Mouse (Mus musculus): ENCODE results near the gene AL607142.1.

The AL607142.1 gene

DNA sequence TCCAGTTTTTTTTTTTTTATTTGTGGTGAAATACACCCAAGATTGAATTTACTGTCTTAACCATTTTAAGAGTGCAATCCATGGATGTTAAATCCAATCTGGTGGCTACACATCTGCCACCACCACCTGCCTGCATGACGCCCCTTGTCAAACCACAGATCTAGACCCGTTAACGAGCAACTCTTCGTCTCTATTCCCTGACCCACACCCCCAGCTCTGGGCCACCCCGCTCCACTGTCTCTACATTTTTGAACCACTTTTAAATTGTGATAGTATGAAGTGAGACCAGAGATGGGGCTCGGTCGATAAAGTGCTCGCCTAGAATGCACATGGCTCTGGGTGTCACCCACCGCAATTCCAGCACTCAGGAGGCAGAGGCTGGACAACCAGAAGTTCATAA is 8.3 kb upstream of the AL607142.1 start:
- CTCF ChIA-PET = no interaction called here

DNA sequence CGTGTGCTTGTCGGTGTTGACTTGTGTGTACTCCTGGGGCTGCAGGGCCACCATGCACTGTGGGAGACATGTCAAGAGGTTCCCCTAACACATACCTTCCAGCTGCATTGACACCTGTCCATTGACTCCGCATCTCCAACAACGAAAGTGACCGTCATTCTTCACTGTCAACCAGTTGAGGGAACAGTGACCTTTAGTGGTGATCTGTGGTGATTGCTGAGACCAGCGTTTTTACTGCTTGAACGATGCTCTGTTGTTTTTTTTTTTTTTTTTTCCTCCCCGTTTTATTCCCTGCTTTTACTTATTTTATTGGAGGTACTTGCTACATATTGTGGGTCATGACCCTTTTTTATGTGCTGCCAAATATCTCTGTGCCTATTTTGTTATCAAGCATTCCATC is 7.3 kb upstream of the AL607142.1 start:
- CTCF ChIA-PET = interaction anchor here (0.7 kb wide), 1 partner anchor 20 kb away, joined by 3 read pairs; no protein-coding TSS in a partner anchor

DNA sequence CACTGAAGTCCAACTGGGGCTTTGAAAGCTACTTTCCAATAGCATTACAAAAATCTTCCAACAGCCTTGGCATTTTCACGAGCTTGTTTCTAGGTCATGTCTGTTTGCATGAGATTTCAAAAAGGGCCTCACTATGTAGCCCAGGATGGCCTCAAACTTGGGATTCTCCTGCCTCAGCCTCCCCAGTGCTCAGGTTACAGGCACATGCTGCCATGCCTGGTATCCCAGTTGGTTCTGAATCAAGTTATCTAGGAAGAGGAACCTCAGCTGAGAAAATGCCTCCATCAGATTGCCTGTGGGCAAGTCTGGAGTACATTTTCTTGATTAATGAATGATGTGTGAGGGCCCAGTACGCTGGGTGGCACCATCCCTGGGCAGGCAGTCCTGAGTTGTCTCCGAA is 6.6 kb upstream of the AL607142.1 start:
- CTCF ChIA-PET = no interaction called here

DNA sequence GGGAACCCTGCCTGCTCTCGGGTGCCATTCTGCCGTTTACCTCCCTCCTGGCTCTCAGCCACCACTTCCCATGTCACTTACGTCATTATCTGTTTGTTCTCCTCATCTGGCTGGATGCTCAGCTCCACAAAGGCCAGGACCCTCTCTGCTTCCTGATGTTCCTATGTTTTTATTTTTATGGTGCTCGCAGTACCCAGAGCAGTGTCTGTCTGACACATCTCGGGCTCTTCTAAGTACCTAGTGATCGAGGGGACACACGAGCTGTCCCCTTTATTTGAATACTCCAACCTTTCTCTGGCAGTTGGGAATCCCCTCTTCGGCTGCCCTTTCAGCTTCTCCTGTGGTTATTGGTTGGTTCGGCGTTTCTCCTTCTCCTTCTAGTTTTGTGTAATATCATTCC is 6.0 kb upstream of the AL607142.1 start:
- CTCF ChIA-PET = no interaction called here

DNA sequence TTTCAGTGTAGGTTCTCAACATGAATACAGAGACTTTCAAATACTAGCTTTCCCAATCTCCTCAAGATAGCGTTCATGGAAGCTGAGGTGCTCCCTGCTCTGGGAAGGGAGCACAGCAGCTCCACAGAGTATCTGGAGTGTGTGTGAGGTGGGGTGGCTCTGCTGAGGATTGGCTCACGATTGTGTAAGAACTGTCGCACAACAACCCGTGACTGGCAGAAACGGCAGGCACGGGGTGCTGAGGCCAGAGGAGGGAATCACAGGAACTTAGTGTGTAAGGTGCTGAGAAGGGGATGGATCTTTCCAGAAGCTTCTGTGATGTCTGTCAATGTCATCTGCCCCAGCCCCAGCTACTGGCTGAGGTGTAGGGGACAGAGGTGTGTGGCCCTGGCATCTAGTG is 3.1 kb upstream of the AL607142.1 start:
- CTCF ChIA-PET = interaction anchor here (0.5 kb wide), 1 partner anchor 75 kb away, joined by 3 read pairs; no protein-coding TSS in a partner anchor

DNA sequence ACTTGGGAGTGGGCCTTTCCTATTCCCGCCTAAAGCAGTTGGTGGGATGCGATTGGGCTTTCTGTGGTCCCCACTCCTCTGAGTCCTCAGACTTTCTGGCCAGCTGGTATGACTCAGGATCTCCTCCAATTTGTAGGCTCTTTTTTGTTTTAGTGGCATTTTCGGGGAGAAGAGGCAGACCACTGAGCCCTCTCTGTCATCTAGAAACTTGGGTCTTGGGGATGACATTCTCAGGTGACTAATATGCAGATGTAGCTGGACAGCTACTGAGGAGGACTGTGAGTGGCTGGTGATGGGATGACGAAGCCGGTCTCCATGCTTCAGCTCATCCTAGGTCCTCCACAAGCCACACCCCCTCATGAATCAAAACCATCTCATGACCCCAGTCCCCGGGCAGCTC is 2.6 kb upstream of the AL607142.1 start:
- CTCF ChIA-PET = interaction anchor here (0.5 kb wide), 1 partner anchor 76 kb away, joined by 3 read pairs; no protein-coding TSS in a partner anchor

DNA sequence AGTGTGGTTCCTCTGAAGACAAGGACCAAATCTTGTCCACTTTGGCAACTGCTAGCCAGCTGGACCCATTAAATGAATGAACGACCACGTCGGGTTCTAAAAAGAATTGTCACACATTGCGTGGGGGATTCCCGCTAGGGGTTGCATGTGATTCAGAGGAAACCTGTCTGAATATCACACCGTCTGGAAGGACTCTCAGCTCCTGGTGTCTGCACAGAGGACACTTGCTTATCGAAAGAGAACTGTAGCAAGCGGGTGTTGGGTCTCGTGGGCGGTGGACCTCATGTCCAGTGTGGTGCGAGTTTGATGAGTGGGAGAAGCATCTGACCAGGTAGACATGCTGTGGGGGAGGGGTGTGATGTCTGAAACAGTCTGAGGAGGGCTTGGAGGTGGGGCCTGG is 2.0 kb upstream of the AL607142.1 start:
- CTCF ChIA-PET = no interaction called here

DNA sequence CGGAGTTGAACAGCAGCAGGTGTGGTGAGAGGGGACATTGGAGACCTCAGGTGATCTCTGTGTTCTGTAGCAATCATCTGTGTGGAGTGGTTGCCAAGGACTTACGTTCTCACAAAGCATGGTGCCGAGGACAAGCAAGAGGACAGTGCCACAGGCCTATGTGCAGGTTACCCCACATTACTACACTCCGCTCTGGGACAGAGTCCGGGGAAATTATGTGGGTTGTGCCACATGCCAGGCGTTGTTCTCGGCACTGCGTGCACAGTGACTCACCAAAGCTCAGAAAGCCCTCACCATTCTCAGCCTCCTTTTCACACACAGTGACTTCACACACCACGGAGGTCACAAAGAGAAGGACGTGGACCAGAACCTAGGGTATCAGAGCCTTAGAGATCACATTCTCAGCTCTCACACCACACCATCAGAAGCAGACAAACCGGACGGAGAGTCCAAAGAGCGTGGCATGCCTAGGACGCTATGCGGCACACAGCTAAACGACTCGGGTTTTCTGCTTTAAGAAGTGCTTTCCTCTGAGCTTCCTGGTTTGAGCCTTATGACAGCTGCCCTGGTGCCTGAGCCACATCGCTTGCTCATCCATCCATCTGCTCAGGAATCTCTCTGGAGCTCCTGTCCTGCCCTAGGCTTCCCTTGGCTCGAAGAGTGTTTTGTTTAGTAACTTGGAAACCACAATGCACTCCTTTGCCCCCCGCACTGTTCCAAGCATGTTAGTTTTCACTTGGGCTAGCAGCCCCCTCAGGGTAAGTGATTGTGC is 1.3 kb upstream of the AL607142.1 start:
- CTCF ChIA-PET = no interaction called here

DNA sequence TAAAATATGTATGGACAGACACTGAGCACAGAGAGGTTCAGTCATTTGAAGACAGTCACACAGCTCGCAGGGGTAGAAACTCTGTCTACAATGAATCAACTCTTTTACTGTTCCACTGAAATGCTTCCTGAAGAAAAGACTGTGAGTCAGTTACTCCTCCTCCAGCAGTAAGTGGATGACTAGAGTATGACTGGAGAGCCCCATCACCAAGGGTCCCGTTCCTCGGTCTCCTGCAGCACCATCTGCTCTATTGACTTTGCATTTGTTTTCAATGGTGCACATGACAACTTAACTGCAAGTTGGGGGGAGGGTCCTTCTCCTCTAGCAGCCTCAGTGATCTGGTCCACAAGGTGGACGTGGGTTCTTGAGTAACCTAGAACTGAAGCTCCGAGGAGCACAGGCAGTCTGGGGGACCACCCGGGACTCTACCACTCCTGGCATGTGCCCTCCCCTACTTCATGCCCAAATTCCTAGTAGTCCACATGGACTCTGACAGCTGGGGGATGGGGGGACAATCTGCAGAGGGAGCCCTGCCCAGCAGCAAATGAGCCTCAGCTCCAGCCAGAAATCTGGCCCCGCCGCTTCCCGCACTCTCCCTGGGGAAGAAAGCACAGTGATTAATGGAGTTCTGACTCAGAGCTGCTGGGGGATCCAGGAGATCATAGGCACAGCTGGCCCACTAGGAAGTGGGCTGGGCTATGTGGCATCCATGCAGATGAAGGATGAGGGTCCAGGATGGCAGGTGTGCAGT is 2.2 kb downstream of the AL607142.1 start:
- CTCF ChIA-PET = interaction anchor here (0.6 kb wide), 1 partner anchor 28 kb away, joined by 3 read pairs; no protein-coding TSS in a partner anchor

DNA sequence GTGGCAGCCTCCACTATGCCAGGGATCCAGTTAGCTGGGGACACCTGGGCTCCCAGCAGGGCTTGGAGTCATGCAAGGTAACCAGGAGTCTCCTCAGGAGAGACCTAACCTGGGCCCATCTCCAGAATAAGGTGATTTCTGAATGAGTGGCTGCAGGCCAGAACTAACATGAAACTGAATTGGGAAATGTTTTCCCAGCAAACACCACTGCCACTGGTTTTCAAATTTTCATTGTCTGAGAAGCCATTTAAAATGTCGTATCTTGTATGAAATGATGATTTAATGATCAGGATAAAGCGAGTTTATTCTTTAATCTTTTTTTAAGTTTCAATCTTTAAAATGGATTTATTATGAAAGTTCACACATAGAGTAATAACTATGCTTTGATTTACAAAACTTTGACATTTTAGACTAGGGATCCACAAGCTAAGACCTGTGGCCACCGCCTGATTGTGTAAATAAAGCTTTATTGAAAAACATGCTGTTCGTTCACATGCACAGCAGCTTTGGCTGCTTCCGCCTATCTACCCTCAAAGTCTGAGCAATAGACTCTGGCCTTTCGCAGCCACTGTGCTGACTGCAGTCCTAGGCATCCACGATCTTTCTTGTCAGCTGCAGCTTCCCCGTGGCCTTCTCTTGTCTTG is 2.9 kb downstream of the AL607142.1 start:
- CTCF ChIA-PET = no interaction called here

DNA sequence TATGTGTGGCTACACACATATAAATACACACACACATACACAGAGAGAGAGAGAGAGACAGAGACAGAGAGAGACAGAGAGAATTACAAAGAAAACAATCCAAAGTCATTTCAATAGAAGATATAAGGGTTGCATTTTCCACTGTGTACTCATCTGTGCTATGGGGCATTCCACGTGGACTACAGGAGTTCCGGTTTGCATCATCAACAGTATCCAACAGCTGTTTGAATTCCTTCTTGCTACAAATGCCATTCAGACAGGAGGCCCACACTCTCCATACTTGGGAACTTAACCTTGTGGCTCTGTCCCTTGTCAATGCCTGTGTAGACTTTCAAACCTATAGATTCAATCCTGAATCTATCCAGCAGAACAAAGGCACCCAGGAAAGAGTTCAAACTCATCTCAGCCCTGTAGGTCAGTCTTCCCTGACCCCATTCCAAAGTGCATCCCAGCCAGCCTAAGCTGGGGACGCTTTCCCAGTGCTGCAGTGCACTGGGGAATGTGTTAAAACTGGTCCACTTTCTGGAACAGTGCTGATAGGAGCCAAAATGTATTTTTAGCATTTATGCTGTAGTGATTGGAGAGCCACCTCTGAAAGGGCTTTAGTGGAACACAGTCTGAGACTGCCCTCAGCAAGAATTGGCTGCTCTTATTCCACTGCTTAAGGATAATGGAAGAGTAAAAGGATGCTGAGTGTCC is 4.2 kb downstream of the AL607142.1 start:
- CTCF ChIA-PET = no interaction called here

DNA sequence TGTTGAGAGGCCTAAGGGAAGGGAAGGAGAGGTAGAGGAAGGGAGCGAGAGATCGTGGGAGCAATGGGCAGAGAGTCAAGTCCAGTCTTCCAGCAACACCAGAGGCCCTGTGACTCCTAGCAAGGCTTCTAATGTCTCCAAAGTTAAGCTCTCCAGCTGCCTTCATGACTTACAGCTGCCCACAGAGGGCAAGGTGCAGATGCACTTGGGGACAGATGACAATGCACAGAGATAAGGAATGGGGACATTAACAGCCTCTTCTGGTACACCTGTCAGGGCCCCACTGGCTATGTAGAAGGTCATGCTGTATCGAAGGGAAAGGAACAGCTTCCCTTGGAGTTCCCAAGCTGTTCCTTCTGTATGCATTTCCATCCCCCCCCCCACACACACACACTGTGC is 4.8 kb downstream of the AL607142.1 start:
- CTCF ChIA-PET = no interaction called here

DNA sequence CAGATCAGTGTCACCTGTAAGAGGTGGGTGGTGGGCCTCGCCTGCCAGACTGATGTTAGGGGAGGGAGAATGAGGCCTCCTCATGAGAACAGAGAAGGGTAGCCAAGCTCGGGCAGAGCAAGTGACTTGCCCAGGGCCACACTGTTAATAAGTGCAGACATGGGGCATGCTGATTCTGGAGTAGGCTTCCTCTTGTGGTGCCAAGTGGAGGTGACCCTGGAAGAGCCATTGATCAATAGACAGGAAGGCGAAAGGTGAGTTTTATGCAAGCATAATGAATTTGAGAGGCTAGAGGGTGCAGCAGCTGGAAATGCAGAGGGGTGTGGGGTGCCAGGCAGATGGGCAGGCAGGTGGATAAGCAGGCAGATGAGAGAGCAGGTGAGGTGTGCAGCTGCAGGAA is 6.6 kb downstream of the AL607142.1 start:
- CTCF ChIA-PET = no interaction called here

DNA sequence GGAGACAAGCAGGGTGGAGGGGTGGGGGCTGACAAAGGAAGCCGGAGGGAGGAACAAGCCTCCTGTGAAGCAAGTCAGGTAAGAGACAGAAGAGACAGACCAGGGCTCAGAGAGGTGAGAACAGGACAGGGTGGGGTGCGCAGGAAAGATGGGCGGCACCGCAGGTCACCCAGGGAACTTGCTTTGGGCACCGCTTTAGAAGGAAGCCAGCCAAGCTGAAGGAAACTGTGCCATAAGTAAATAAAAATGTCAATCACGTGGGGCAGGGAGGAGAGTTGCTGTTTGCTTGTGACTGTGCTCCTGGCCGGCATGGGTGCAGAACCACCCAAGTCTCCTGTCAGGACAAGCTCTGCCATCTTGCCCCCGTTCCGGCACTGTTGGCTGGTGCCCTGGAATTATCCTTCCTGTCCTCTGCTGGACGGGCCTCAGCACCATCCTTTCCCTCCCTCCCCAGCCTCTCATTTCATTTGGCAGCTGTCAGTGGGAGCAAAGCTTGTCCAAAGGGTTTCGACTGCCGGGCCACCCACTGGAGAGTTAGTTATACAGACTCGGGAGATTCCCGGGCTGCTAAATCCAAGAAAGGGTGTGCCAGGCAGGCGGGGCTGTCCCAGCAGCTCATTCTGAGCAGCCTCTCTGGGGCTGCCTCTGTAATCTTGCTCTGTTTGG is 7.2 kb downstream of the AL607142.1 start:
- CTCF ChIA-PET = no interaction called here

DNA sequence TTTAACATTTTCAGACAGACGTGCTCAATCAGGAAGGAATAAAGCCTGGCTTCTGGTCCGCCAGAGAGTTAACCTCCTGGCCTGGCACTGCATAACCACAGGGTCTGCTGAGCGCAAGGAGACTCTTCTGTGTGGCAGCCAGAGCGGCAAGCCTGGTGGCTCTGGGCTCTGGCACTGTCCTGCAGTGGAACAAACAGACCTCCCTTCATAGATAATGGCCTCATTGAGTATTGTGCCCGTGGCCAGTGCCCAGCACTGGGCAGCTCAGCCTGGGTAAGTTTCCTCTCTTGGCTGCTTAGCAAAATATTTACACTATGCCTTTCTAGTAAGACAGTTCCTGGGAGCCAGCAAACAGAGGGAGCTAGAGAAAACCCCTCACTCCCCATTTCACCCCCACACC is 9.3 kb downstream of the AL607142.1 start:
- CTCF ChIA-PET = no interaction called here

DNA sequence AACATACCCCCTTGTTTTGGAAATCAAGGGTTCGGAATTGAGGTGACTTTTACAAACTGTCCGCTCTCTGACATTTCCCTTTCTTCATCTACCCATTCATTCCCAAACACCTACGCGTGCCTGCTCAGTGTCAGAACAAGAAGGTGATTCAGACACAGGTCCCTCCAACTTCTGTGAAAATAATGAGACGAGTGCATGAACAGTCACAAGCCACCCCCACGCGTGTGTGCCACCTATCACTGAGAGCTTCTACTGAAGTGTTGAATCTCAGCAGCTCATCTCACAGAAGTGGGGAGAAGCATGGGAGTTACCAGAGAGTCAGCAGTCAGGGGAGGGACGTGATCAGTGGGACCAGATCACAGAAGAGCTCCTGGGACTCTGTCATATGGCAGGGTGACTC is 12.5 kb downstream of the AL607142.1 start:
- CTCF ChIA-PET = interaction anchor here (0.6 kb wide), 1 partner anchor 20 kb away, joined by 3 read pairs; no protein-coding TSS in a partner anchor

DNA sequence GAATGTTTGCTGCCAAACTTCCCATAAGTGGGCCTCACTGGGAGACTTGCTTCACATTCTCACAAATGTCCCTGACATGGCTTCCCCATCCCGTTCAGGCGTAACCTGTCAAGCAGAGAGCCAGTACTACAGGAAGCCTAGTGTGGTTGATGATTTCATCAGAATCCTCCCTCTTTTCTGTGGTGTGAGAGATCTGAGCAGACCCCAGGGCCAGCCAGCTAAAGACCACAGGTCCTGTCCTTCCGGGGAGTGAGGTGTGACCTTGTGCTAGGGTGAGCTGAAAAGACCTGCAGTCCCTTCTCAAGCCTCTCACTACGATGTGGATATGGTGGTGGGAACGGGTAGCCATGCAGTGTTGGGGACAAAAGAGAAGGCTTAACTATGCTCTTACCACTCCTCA is 17.7 kb downstream of the AL607142.1 start:
- CTCF ChIA-PET = no interaction called here

DNA sequence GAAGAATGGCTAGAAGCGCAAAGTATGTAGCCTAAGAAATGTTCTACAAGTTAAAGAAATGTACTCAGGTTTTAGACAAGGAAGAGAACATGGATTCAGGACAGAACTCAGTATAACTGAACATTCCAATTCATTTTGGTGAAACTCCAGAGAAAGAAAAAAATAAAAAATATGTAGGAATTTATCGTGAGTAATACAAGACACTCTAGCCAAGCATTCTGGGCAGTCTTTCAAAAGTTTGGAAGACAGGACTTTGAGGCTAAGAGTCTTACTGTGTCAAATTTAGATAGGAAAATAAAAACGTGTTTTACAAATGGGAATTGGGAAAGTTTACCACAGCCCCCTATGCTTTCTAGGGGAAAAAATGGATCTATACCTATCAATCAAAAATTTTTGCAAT is 18.9 kb downstream of the AL607142.1 start:
- CTCF ChIA-PET = no interaction called here

DNA sequence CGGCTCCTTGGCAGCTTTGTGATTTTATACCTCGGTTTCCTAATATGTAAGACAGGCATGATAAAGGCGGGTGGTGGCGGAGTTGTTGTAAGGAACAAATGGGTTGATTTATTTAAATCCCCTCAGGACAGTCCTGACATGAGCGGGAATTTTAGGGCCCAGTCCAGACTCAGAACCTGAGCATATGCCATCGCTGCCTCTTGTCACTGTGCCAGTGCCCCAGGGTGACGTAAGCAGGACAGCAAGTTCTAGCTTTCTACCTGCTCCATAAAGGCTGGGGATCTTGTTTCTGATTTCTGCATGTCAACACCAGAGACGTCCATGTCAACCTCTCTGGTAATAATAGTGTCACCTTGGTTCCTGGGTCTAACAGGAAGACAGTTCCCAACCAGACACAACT is 24.7 kb downstream of the AL607142.1 start:
- CTCF ChIA-PET = no interaction called here

DNA sequence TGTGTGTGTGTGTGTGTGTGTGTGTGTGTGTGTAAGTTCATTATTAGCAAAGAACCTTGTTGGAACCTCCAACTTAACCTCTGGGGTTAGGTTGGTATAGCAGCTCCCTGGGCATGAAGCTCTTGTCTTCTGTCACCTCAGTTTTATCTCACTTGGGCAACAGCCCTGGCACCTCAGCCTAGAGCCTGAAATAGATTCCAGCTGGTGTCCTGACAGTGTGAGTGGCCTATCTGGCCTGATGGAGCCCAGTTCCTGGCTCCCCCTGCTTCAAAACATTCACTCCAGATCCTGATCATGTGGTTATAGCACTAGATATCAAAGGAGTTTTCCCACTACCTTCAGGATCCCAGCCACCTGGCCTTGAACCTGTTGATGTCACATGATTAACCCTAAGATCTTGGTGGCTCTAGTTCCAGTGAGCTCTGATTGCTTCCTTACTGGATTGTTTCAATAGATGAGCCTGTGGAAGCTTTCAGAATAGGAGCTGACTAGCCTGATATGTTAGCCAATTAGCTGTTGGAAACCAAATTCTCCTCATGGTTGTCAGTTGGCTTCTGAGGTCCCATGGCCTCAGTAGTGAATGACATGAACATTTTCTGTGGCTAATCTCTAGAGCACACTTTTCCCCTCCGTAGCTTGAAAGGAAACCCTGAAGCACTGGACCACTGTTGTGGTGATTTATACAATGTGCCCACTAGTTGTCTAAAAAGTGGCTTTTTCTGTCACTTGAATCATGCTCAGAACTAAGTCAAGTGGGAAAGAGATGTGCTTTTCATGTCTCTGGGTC is 27.4 kb downstream of the AL607142.1 start:
- CTCF ChIA-PET = interaction anchor here (0.6 to 0.7 kb wide), 2 partner anchors 24 to 141 kb away, joined by 4 to 7 read pairs; no protein-coding TSS in a partner anchor

DNA sequence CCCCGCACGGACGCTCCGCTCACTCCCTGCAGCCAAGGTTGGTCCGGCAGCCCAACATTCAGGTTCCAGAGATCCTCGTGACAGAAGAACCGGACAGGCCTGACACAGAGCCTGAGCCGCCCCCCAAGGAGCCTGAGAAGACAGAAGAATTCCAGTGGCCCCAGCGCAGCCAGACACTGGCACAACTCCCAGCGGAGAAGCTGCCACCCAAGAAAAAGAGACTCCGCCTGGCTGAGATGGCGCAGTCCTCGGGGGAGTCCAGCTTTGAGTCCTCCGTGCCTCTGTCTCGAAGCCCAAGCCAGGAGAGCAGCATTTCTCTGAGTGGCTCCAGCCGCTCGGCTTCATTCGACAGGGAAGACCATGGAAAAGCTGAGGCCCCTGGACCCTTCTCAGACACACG is 32.1 kb downstream of the AL607142.1 start:
- CTCF ChIA-PET = no interaction called here
